Mouse (Mus musculus): ENCODE data around the gene Rbm39. TPM values are rescaled to one million over a fixed set of nuclear protein-coding genes. Genes with fewer than 3 reads are reported as not detected.

The Rbm39 gene
- total RNA-seq, 2 experiments from 2014 or later, result 548 to 550 TPM

- ATAC-seq (replicated peaks; ENCODE audit: low FRiP score, poor library complexity, severe bottlenecking), result no peak
These were observed 1.6 kb upstream of the Rbm39 start for GRCm38 (mm10) chr2:156181592-156181991.

GRCm38 (mm10) chr2:156180824-156181590 lies 969 bp upstream of the Rbm39 start:
- no peak for ATAC-seq (replicated peaks; ENCODE audit: low FRiP score, poor library complexity, severe bottlenecking)

- peak; percentile 51; the same call in 1 of the 2 replicates for ATAC-seq (replicated peaks; ENCODE audit: low FRiP score, poor library complexity, severe bottlenecking)
These were observed 293 bp downstream of the Rbm39 start for GRCm38 (mm10) chr2:156179796-156180093.

GRCm38 (mm10) chr2:156179046-156179795 lies 817 bp downstream of the Rbm39 start:
- peak; percentile 70 for ATAC-seq (replicated peaks; ENCODE audit: low FRiP score, poor library complexity, severe bottlenecking)

- no peak for ATAC-seq (replicated peaks; ENCODE audit: low FRiP score, poor library complexity, severe bottlenecking)
These were observed 2.4 kb downstream of the Rbm39 start for GRCm38 (mm10) chr2:156177651-156178050.

GRCm38 (mm10) chr2:156177079-156177478 lies 3.0 kb downstream of the Rbm39 start:
- ATAC-seq (replicated peaks; ENCODE audit: low FRiP score, poor library complexity, severe bottlenecking), result no peak

- no peak for ATAC-seq (replicated peaks; ENCODE audit: low FRiP score, poor library complexity, severe bottlenecking)
These were observed 13.5 kb downstream of the Rbm39 start for GRCm38 (mm10) chr2:156166557-156166956.

DNA sequence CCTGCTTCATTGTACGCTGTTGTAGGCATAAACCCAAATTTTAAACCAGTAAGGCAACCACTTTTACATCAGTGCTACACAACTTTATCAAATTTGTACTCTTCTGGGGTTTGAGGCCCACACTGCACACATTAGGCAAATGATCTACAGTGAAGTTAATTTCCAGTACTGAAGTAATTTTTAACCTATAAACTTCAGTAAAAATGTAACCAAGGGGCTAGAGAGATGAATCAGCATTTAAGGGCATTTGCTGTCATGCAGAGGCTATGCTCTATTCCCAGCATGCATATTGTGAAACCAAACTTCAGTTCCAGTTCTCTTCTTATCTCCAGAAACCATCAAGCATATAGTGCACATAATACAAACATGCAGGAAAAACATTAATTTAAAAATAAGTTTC lies 14.6 kb downstream of the Rbm39 start:
- ATAC-seq (replicated peaks; ENCODE audit: low FRiP score, poor library complexity, severe bottlenecking), result no peak

DNA sequence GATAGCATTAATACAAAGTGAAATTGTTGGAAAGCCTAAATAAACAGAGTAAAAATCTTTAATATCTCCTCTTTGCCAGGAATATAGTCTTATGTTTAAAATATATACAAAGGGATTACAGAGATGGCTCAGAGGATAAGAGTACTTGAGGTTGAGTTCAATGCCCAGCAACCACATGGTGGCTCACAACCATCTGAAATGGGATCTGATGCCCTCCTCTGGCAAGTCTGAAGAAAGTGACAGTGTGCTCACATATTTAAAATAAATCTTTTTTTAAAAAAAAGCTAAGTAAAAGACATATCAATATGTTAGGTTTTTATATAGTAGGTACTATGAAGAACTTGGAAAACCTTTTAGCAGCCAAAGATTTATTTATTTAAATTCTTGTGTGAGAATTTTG lies 28.5 kb downstream of the Rbm39 start:
- ATAC-seq (replicated peaks; ENCODE audit: low FRiP score, poor library complexity, severe bottlenecking), result no peak

GRCm38 (mm10) chr2:156147316-156147915 lies 32.6 kb downstream of the Rbm39 start:
- no peak for ATAC-seq (replicated peaks; ENCODE audit: low FRiP score, poor library complexity, severe bottlenecking)

DNA sequence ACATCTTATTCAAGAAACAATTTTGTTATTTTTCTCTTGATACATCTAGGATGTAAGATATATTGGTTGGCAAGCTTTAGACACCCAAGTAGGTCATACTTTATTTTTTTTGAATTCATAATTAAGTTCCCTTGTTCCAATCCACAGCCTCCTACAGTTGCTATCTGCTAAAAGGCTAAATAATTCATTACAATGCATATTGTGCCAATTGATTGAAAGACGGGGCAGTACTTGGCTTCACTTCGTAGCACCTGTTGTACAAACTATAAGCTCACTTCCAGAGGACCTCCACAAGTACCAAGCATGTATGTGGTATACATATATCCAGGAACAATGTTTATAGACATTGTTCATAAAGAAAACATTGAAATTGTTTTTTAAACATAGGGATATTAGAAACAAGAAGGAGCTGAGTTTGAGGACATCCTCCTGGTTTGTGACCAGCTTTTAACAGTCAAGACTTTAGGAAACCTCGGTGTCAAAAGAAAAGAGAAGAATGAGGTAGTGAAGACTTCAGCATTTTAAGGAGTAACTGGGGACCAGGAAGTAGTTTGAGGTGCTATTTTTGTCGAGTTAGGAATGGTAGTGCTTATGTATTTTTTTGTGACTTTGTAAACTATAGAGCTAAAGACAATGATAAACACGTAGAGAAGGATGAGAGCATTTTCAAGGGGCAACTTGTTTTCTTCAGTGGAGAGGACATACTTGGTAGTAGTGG lies 33.6 kb downstream of the Rbm39 start:
- no peak for ATAC-seq (replicated peaks; ENCODE audit: low FRiP score, poor library complexity, severe bottlenecking)

DNA sequence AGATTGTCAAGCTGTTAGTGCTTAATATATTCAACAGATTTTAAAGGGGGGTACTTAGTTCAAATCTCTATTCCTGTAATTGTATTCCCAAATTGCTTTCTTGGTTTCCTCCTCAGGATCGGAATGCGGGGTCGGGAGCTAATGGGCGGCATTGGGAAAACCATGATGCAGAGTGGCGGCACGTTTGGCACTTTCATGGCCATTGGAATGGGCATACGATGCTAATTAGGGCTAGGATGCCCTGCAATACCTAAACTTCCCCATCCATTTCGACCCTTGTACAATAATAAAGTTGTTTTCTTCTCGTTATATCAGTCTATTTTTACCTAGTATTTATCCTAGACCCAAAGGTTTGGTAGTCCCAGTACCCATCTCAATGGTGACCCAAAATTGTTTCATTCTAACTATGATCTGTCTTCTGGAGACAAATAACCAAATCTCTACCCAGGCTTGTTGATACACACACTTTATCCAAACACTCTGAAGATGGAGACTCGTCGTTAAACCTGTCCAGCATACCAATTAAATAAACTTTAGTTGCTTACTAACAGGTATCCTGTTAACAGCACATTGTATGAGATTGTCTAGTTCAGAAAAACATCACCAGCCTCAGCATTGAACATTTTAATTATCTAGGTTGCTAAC lies 34.4 kb downstream of the Rbm39 start:
- no peak for ATAC-seq (replicated peaks; ENCODE audit: low FRiP score, poor library complexity, severe bottlenecking)

DNA sequence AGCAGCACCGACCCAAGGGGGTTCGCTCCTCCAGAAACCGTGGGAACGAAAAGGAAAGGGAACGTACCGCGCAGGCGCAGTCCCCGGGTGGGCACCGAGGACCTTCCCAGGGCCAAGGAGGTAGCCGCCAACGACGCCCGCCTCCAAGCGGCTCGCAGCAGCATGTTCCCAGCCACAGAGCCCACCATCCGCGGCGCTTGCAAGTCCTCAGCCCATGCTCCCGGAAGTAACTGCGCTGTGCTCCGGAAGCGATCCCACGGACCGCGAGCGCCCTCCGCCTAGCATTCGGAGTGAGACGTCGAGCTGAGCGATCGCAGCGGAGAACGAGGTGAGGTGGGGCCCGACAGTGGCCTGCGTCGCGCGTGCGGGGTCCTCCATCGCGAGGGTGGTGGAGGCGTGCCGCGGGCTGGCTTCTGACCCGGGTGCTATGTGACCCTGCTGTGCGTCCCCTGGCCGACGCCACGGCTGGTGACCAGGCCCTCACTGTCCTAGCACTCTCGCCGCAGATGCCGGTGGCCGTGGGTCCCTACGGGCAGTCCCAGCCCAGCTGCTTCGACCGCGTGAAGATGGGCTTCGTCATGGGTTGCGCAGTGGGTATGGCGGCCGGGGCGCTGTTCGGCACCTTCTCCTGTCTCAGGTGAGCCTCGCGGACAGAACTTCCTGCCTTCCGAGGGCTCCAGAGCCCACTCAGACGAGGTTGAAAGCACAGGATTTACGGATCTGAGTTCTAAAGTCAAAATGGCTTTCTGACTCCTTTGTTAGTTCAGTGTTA lies 35.9 kb downstream of the Rbm39 start, which contains the start of the genes Romo1 and Nfs1:
TSS of gene Romo1 (plus strand) at position 87 of the 772 bp plus-strand sequence.
TSS of gene Nfs1 (minus strand) at position 234 of the 772 bp plus-strand sequence.
- ATAC-seq (replicated peaks; ENCODE audit: low FRiP score, poor library complexity, severe bottlenecking), result peak; percentile 95

DNA sequence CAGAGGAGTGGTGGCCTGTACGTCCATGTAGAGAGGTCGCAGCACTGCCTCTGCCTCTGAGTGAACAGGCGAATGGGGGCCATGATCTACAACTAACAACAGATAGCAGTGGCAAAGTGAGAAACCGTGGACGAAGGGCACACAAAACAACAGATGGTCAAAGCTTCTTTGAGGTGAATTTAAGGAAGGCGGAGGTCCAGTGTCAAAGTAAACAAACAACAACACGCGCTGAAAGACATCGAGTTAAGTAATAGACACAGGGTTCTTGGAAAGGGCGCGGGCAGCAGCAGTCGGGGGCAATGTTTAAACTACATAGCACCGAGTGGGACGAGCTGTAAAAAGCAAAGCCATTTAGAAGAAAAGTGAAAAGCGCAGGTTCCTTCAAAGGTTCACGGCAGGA lies 36.7 kb downstream of the Rbm39 start:
- peak; percentile 46 for ATAC-seq (replicated peaks; ENCODE audit: low FRiP score, poor library complexity, severe bottlenecking)

DNA sequence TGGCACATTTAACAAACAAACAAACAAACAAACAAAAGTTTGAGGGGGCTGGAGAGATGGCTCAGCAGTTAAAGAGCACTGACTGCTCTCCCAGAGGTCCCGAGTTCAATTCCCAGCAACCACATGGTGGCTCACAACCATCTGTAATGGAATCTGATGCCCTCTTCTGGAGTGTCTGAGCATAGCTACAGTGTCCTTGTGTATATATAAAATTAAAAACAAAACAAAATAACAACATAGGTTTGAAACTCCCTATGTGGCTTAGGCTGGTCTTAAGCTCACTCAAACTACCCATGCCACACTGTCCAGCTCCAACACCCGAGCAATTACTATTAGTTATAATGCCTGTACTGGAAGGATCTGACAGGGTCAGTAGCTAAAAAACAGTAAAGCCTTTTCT lies 37.2 kb downstream of the Rbm39 start:
- no peak for ATAC-seq (replicated peaks; ENCODE audit: low FRiP score, poor library complexity, severe bottlenecking)

DNA sequence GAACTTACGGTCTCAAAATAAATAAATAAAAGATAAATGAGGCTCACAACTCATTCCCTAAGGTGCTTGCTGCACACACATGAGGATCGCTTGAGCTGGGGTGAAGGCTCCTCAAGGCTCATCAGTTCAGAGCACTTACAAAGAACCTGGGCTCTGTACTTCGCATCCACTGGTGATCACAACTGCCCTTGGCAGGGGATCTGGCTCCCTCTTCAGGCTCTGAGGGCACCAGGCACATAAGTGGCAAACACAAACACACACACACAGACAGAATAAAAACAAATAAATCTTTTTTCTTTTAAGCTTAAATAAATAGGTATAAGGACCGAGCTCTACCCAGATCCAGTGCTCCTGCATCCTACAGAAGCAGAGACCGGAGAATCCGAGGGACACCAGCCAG lies 44.3 kb downstream of the Rbm39 start:
- no peak for ATAC-seq (replicated peaks; ENCODE audit: low FRiP score, poor library complexity, severe bottlenecking)

GRCm38 (mm10) chr2:156134161-156134560 lies 45.9 kb downstream of the Rbm39 start:
- no peak for ATAC-seq (replicated peaks; ENCODE audit: low FRiP score, poor library complexity, severe bottlenecking)

- no peak for ATAC-seq (replicated peaks; ENCODE audit: low FRiP score, poor library complexity, severe bottlenecking)
These were observed 53.0 kb downstream of the Rbm39 start, which contains the start of gene Gm28036 for GRCm38 (mm10) chr2:156126992-156127391. Gene Gm28036, minus strand, starts transcription at chr2:156127092.

- no peak for ATAC-seq (replicated peaks; ENCODE audit: low FRiP score, poor library complexity, severe bottlenecking)
These were observed 56.3 kb downstream of the Rbm39 start for GRCm38 (mm10) chr2:156123731-156124130.
